Mouse (Mus musculus): ENCODE measurements around the gene Slc34a3.
"Not testable (repeated sequence)": the region's sequence is repeated elsewhere in the genome, so short reads cannot be mapped to it uniquely, and the experiment has no call there.

Gene Slc34a3
- long read RNA-seq, experiment 1 = 0 reads
- long read RNA-seq, experiment 2 = 0 reads

DNA sequence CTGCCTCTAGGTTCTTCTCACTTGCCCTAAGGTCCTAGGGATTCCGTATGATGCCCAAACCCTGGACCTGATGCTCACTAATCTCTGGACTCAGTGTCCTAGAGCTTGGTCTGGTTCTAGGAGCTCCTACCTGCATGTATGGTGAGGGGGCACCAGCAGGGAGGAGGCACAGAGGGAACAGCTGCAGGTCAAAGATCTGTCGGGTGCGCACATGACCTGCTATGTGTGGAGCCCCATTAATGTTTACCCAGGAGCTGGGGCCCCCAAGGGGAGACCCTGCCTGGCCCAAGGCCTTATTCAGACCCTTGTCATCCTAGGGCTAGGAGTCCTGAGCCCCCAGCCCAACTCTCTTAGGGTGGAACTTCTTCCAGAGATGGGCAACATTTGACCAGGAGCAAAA is at the start of gene Slc34a3:
Gene Slc34a3 (minus strand): TSS at position 315 of the 400 bp plus-strand sequence.
- intact Hi-C loops (cut with DNase I) = no loop called here

DNA sequence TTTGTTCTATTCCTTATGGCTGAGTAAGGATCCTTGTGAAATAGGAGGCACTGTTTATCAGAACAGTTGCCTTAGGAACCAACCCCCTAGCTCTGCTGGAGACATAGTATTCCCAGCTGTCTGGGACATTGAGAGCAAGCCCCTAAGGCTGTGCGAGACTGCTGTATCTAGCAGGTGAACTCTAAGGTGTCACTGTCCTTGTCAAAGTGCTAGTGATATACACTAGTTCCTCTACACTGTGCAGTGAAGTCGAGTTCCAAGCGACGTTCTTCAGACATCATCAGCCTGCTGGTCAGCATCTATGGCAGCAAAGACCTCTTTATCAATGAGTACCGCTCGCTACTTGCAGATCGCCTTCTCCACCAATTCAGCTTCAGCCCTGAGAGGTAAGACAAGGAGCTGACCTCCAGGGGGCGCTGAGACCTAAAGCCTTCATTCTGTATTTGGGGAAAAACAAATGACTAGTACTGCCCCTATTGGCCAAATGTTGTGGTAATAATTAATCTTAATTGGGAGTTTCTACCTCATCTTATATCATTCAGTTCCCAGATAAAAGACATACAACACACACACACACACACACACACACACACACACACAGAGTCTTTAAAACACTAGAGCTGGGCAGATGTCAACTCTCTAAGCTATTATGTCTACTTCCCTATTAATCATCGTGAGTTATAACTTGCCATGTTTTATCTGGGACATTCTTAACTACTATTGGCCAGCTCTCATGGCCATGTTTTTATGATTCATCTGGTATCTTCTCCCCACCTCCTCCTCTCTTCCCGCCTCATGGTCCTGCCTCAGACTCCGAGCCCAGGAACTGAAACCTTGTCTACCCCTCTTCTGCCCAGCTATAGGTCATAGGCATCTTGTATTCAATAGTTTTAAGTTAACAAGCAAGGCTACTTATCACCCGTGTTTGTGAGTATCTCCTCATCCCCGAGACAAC is 45.0 kb upstream of the Slc34a3 start:
- intact Hi-C loops (cut with DNase I) = no loop called here

DNA sequence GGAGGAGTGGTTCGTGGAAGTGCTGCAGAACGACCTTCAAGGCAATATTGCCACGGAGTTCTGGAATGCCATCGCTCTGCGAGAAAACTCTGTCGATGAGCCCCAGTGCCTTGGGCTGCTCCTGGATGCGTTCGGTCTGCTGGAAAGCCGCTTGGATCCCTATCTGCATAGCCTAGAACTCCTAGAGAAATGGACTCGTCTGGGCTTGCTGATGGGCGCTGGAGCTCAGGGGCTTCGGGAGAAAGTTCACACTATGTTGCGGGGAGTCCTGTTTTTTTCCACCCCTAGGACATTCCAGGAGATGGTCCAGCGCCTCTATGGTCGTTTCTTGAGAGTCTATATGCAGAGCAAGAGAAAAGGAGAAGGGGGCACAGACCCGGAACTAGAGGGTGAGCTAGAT is 38.8 kb upstream of the Slc34a3 start:
- intact Hi-C loops (cut with DNase I) = loop anchor here (5.0 kb wide), 1 partner anchor 59 kb away; the partner anchor contains the start of gene Man1b1

DNA sequence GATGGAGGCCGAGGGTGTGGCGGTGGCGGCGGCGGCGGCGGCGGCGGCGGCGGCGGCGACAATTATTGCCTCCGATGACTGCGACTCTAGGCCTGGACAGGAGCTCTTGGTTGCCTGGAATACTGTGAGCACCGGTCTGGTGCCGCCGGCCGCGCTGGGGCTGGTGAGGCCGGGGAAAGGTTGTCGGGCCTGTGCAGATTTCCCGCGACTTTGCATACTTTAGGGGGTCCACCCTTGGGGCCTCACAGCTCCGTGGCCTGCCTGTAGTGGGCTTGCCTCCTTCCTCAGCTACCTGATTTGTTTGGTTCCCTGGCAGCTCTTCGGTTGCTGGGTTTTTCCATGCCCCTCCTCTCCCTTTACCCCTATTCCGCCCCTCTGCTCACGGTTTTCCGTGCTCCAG is 38.4 kb upstream of the Slc34a3 start:
- intact Hi-C loops (cut with DNase I) = loop anchor here (5.0 kb wide), 1 partner anchor 60 kb away; the partner anchor contains the start of gene Man1b1

DNA sequence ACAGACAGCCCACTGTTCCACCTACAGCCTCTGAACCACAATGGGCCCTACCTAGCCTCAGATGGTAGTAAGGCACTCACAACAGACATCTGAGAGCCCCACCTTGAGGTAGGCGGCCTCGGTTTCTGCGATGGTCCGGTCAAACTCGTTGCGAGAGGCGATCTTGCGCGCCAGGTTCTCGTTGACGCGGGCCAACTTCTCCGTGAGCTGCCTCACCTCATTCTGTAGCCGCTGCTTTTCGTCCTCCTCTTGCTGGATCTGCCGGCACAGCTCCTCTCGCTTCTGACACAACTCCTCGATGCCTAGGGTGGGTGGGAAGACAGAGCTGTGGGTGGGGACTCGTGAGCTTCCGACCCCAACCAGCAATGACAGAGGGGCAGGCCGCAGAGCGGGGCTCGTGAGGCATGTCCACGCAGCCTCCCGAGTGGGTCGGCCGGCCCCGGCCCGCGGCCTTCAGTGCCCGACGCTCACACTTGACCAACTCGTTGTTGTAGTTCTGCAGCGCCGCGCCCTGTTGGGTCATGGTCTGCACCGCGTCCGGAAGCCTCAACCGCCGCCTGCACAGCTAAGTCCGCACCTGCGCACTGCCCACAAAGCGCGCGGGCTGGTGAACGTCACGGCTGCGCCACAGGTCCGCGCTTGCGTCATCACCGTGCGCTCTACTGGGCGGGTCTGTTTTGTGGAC is 37.8 kb upstream of the Slc34a3 start, which contains the start of the genes Ssna1 and Anapc2:
Gene Ssna1 (minus strand): TSS at position 612 of the 685 bp plus-strand sequence.
Gene Anapc2 (plus strand): TSS at position 652 of the 685 bp plus-strand sequence.
- intact Hi-C loops (cut with DNase I) = loop anchor here (5.0 kb wide), 1 partner anchor 60 kb away; the partner anchor contains the start of gene Man1b1

DNA sequence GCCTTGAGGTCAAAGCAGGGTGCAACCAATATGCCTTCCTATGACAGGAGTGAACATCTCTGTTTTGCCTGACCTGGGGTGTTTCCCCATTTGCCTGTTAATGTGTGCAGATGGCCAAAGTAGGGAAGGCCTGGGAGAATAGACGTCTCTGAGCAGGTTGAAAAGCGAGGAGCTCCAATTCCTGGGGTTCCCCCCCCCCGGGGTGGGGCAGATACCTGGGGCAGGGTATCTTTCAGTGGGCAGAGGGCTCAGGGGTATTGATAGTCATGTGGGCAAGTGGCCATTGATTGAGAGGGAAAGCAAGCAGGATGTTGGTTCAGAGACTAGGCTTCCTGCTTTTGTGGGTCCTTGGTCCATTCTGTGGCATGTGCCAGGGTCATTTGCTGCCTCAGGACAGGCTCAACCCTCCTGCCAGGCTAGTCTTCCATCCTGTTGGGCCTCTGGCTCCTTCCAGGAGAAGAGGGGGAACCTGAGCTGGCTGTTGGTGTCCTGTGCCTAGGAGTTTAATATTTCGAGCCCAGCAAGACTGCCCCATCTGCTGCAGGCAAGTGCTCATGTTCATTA is 33.7 kb upstream of the Slc34a3 start:
- intact Hi-C loops (cut with DNase I) = no loop called here

DNA sequence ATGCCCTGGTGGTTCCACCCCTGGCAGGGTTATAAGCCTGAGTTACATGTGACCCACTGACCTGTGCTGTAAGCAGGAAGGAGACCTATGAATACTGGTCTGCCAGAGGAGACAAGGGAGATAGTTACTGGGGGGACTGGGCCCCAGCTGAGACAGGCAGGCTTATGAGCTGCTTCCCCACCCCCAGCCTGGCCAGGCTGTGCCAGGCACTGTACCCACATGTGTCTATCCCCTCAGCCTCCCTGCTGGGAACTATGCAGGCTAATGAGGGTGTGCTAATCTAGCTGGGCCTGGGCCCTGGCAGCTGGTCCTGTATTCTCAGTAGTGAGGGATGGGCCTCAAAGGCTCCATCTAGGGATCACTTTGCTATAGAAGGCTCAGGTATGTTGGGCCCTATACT is 33.1 kb upstream of the Slc34a3 start:
- intact Hi-C loops (cut with DNase I) = no loop called here

DNA sequence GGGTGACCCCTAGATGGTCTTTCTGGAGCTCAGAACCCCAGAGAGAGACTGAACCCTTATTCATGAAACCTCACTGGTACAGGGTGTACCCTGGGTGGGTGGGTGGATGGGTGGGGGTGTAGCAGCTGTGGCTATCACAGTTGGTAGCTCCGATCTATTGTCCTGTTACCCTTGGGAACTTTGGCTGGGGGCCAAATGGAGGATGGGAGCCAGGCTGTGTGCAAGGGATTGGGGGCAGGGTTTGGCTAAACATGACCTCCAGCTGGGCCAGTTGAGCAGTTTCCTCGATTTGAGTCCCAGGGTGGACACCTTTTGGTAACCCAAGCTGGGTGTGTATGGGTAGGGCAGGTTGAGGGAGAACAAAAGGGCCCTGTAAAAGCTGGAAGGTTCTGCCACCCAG is 32.6 kb upstream of the Slc34a3 start:
- intact Hi-C loops (cut with DNase I) = no loop called here

DNA sequence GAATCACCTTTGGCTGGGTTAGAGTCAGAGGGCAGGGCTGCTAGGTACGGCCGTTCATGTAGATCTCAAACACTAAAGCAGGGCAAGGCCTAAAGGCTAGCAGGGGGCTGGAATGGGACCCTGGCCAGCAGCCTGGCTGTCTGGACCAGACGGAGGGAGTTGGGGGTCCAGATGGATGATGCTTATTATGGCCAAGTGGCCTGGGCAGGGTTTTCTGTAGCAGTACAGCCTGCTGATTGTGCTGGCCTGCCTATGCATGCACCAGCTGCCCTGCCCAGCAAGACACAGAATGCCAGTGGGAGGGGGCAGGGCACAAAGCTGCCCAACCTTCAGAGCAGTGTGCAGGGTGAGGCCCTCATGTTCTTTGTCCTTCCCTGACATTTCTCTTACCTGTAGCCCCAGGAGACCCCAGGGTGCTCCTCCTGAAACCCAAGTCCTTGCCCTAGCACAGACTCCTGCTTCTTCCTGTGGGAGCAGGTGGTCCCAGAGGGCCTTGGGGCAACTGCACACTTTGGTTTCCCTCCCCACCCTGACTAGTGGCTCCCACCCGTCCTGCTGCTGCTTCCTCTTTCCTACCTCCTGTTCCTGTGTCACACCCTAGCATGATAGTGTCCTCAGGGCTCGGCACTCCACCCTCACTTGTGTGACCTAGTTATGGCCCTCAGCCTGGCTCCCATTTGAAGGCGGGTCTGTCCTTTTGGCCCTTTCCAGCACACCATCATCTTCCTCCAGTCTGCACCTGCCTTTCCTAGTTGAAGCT is 31.9 kb upstream of the Slc34a3 start:
- intact Hi-C loops (cut with DNase I) = no loop called here

DNA sequence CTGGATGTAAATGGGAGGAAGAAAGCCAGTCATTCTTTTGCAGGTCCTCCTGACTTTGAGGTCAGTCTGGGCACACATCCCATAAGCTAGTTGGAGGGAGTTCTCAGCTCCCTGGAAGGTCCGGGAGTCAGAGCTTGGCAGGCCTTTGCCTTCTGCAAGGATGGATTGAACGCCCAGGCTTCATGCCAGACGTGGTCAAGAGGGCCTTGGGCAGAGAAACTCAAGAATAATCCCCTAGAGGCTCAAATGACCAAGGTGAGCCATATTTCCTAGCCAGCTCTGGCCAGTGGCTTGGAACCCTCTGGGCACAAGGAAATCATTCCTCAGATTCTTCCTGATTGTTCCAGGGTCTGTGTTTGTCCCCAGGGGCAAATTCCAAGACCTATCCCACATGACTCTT is 30.7 kb upstream of the Slc34a3 start:
- intact Hi-C loops (cut with DNase I) = no loop called here

DNA sequence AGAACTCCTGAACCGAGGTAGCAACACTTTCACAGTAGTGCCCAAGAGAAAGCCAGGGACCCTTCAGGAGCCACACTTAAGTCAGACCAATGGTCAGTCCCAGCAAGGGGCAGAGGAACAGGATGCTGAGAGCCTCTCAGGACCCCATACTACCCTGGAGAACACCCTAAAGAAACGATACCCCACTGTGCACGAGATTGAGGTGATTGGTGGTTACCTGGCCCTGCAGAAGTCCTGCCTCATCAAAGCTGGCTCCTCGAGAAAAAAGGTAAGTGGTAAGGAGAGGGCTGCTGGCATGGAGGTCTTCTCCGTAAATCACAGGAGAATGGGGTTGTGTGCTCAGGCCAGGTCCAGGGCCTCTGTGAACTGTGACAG is 30.1 kb upstream of the Slc34a3 start:
- intact Hi-C loops (cut with DNase I) = no loop called here

DNA sequence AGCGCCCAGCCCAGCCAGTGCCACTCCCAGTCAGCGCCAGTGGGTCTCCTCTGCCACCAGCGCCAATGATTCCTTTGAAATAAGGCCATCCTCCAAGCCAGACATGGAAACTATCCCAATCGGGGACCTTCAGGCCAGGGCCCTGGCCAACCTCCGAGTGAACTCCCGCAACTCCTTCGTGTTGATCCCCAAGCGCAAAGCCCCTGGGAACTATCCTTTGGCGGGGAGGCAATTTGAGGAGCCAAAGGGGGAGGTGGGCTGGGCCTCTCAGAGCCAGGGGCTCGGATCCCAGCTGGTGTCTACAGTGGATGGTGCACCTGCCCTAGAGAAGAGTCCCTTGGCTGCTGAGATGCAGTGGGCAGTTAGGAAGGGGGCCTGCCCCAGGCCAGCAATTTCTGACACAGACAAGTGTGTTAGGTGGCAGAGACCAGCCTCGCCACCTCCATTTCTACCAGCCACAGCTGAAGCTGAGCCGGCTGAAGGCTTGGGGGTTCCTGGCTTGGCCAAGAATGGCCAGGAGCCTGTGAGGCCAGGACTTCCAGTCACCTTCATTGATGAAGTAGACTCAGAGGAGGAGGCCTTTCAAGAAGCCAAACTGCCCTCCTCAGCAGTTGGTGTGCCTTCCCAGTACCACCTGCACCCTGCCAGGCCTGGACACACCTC is 29.6 kb upstream of the Slc34a3 start:
- intact Hi-C loops (cut with DNase I) = no loop called here

DNA sequence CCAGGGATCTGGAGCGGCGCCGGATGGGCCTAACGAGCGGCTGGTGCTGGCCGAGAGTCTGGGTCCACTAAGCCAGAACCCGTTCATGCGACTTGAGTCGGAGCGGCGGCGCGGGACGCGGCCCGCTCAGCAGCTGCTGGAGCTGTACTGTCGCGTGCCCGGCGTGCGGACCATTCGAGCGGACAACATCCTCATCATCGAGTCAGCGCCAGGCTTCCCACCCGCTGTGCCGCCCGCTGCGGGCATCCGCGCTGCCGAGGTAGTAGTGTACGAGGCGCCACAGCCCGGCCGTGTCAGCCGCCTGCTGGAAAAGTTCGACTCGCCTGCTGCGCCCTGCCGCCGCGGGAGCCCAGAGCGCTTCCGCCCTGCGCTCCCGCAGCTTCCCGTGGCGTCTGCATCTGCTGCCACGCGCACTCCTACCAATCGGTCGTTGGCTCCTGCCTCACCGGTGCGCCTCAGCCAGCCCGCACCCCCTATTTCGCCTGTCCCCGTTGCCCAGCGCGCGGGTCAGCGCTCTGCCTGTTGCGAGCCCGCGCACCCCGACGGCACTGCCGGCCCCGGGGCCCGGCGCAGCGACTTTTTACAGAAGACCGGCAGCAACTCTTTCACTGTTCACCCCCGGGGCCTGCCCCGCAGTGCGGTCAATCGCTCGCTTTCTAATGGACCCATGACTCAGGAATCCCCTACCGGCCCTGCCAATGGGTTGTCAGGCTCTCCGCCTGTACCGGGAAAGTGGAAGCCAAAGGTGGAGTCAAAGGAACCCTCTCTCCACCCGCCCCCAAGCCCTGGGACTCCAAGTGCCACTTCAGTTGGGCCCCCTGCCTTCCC is 28.8 kb upstream of the Slc34a3 start:
- intact Hi-C loops (cut with DNase I) = no loop called here

DNA sequence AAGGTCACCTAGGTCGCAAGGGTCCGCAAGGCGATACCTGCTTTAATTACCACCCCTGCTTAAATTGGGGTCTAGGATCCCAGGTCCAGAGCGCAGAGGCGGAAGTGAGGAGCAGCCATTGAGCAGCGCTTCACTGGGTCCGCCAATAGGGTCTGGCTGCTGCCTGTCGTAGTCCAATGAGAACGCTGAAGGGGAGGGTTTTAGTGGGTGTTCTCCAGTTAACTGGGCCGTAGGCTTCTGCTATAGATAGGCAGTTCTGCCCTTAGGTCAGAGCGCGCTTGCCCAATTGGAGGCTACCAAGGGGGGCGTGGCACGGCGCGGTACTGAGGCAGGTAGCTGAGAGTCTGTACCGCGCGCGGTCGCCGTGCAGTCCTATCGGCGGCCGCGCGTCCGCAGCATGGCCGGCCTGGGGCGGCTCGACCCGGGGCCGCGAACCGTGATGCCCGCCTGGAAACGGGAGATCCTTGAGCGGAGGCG is 28.2 kb upstream of the Slc34a3 start, which contains the start of gene Tprn:
Gene Tprn (plus strand): TSS at position 328 of the 477 bp plus-strand sequence.
- intact Hi-C loops (cut with DNase I) = no loop called here

DNA sequence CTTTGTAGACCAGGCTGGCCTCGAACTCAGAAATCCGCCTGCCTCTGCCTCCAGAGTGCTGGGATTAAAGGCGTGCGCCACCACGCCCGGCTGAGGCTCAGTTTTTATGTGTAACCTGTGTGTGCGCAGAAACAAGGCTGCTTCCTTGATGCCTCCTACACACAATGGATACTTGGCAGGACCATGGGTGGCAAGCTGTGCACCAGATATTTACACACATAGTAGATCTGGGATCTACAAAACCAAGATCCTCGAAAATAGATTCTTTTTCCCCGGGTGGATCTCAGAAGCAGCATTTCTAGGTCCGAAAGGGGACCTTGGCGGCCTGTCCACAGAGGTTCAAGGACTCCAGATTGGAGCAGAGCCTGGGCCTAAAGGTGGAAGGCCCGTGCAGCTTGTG is 27.7 kb upstream of the Slc34a3 start:
- intact Hi-C loops (cut with DNase I) = no loop called here

DNA sequence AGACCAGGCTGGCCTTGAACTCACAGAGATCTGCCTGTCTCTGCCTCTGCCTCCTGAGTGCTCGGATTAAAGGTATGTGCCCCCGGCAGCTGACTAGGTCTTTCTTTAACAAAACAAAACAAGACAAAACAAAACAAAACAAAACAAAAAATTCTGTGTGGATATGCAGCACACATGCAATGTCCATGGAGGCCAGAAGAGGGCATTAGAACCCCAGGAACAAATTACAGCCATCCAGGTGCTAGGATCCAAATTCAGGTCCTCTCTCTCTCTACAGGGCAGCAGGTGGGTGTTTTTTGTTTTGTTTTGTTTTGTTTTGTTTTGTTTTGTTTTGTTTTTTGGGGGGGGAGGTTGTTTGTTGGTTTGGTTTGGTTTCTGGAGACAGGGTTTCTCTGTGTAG is 24.7 kb upstream of the Slc34a3 start:
- intact Hi-C loops (cut with DNase I) = no loop called here

DNA sequence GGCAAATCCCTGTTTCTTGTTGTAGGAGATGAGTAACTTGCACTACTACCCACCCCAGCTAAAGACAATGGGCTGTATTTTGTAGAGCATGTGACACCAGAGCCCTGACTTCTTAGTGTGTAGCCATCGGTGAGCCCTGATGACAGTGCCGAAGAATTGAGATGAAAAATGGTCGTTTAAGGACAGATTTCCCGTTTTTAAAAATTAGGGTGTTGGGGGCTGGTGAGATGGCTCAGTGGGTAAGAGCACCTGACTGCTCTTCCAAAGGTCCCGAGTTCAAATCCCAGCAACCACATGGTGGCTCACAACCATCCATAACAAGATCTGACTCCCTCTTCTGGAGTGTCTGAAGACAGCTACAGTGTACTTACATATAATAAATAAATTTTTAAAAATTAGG is 23.1 kb upstream of the Slc34a3 start:
- intact Hi-C loops (cut with DNase I) = not testable (repeated sequence)

DNA sequence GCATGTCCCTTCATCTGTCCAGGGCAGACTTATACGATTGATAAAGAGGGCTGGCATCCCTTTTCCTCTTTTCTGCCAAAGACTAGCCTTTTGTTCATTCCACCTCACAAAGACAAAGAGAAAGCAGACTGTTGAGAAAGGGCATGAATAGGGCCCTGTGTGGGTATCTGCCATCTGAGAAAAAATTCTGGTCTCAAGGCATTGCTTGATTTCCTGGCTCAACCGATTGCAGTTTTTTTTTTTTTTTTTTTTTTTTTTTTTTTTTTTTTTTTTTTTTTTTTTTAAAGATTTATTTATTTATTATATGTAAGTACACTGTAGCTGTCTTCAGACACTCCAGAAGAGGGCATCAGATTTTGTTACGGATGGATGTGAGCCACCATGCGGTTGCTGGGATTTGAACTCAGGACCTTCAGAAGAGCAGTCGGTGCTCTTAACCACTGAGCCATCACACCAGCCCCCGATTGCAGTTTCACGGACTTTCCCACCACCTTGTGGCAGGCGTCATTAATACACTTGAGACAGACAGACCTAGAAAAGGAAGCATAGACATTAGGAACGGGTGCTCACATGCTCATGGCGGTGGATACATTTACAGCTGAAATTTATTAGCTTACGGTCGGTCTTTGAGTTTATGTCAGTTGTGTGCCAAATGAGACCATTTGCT is 22.4 kb upstream of the Slc34a3 start:
- intact Hi-C loops (cut with DNase I) = not testable (repeated sequence)

DNA sequence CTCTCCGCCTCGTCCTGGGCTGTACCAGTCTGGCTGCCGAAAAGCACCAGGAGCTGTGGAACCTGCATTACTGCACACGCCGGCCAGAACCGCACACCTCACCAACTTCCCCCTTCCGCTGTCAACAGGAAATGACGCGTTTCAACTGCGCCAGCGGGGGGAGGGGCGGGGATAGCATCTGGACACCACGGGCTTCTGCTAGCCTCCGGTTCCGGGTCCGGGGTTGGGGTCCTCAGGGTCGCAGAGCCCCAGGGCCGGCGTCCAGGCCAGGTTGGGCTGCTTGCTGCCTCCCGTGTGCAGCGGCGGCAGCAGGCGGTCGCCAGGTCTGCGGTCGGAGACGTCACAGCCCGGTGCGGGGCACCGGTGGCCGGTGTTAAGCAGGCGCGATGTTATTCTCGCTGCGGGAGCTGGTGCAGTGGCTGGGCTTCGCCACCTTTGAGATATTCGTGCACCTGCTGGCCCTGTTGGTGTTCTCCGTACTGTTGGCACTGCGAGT is 21.2 kb upstream of the Slc34a3 start, which contains the start of gene Tmem203:
Gene Tmem203 (plus strand): TSS at position 156 of the 496 bp plus-strand sequence.
- intact Hi-C loops (cut with DNase I) = no loop called here
